Comparison of ENCODE assay signal across 25 mouse cellular contexts in genomic region chr4:144917101-144917500, GRCm38 (mm10). TPM values are rescaled to one million over a fixed set of nuclear protein-coding genes. Genes with fewer than 3 reads are reported as not detected.
DNase-seq lines count a peak whose midpoint lies in the region; ATAC-seq and TF ChIP-seq lines count a peak whose summit lies in the region.
"Had no signal": no experiment of that assay in that cellular context is flagged by ENCODE, and none has a peak within 500 bp of the region (broad histone marks: within the 10 kb centered on the region; RNA-seq: fewer than 3 reads in every experiment).

No protein-coding gene starts in this region.

- no peak for TF ChIP-seq EP300 in liver, embryonic 14.5 days (IDR thresholded peaks at IDR 0.05; ENCODE audit: low read depth)

- no peak overlapping the region for H3K4me2 ChIP-seq in liver, embryonic 14.5 days (ENCODE audit: low read depth)
- no peak overlapping the region for H3K4me2 ChIP-seq in liver, embryonic 12.5 days
- H3K4me2 ChIP-seq: forebrain, embryonic 13.5 days; heart, embryonic 15.5 days; liver, embryonic 15.5 days; midbrain, embryonic 12.5 days; neural tube, embryonic 13.5 days had no signal

- H3K36me3 ChIP-seq in liver, embryonic 14.5 days (replicated peaks; ENCODE audit: control insufficient read depth, insufficient read depth, low read depth) = no peaks in the 10 kb centered on the region
- H3K36me3 ChIP-seq in liver, embryonic 12.5 days = peaks cover 35% of the 10 kb centered on the region
- H3K36me3 ChIP-seq: midbrain, embryonic 12.5 days had no signal

- ATAC-seq in liver, embryonic 14.5 days (ENCODE audit: insufficient read depth) = no peak
- no peak for ATAC-seq in liver, embryonic 12.5 days
- ATAC-seq: CD4-positive, CD25-positive, alpha-beta regulatory T cell, adult 4 months; forebrain, embryonic 13.5 days had no signal

- DNase-seq in embryo, embryonic 11 days = peak; percentile 19
- no peak for DNase-seq in embryo, embryonic 10.5 days (ENCODE audit: low spot score)
- DNase-seq in liver, embryonic 14.5 days (ENCODE audit: low read depth in 3 of 3, low spot score in 3 of 3) = no peak
- DNase-seq in thymus, postnatal 14 days = peak; percentile 16
- DNase-seq in thymus, postnatal 0 days (ENCODE audit: low spot score) = no peak
- DNase-seq in frontal cortex, postnatal 36 days (ENCODE audit: low spot score in 2 of 2) = no peak
- no peak for DNase-seq in Muller cell, postnatal 12 days (ENCODE audit: inconsistent ontology term)
- DNase-seq: adrenal gland, postnatal 14 days; cerebellum, adult 18-20 months; cerebellum, postnatal 25 days; gastrocnemius, postnatal 10 days; heart, adult 2 months; kidney, postnatal 4 days; layer of hippocampus, adult 9-11 months; right cerebral cortex, adult 18-20 months had no signal

- H3K27me3 ChIP-seq in liver, embryonic 14.5 days (ENCODE audit: control insufficient read depth, insufficient read depth, low read length) = no peaks in the 10 kb centered on the region
- no peaks in the 10 kb centered on the region for H3K27me3 ChIP-seq in liver, embryonic 12.5 days (replicated peaks)
- H3K27me3 ChIP-seq: forebrain, embryonic 13.5 days; heart, embryonic 15.5 days; liver, embryonic 15.5 days; midbrain, embryonic 12.5 days; neural tube, embryonic 13.5 days had no signal

- 51% methylated on average over 4 of the region's 4 CpGs for WGBS in liver, embryonic 14.5 days (ENCODE audit: insufficient replicate concordance)
- 54% methylated on average over 4 of the region's 4 CpGs for WGBS in liver, embryonic 12.5 days (ENCODE audit: insufficient replicate concordance)

- TF ChIP-seq CTCF in liver, embryonic 14.5 days (IDR thresholded peaks at IDR 0.05; ENCODE audit: low read depth) = peak; percentile 34; the same call in 1 of the 2 replicates

- H3K27ac ChIP-seq in liver, embryonic 14.5 days = no peak overlapping the region
- no peak overlapping the region for H3K27ac ChIP-seq in liver, embryonic 12.5 days
- H3K27ac ChIP-seq: forebrain, embryonic 13.5 days; heart, adult 2 months; heart, embryonic 15.5 days; left cerebral cortex, adult 2 months; limb, embryonic 10.5 days; liver, embryonic 15.5 days; midbrain, embryonic 12.5 days; neural tube, embryonic 13.5 days had no signal

- no peaks in the 10 kb centered on the region for H3K9me3 ChIP-seq in liver, embryonic 14.5 days (ENCODE audit: control insufficient read depth, low read length)
- no peaks in the 10 kb centered on the region for H3K9me3 ChIP-seq in liver, embryonic 12.5 days (replicated peaks)
- H3K9me3 ChIP-seq: forebrain, embryonic 13.5 days; heart, embryonic 15.5 days; limb, embryonic 10.5 days; liver, embryonic 15.5 days; midbrain, embryonic 12.5 days; neural tube, embryonic 13.5 days had no signal

- H3K4me1 ChIP-seq in liver, embryonic 14.5 days (replicated peaks; ENCODE audit: control insufficient read depth in 2 of 2, insufficient read depth in 2 of 2, low read length in 1 of 2) = peaks cover 0 to 7% of the 10 kb centered on the region in 2 experiments; a peak in 2 of 4 replicates
- H3K4me1 ChIP-seq in liver, embryonic 12.5 days = peaks cover 9% of the 10 kb centered on the region
- H3K4me1 ChIP-seq: forebrain, embryonic 13.5 days; heart, embryonic 15.5 days; limb, embryonic 10.5 days; midbrain, embryonic 12.5 days; neural tube, embryonic 13.5 days had no signal

- H3K9ac ChIP-seq in liver, embryonic 14.5 days (replicated peaks) = no peak overlapping the region
- no peak overlapping the region for H3K9ac ChIP-seq in liver, embryonic 12.5 days
- H3K9ac ChIP-seq: forebrain, embryonic 13.5 days; heart, embryonic 15.5 days; liver, embryonic 15.5 days; midbrain, embryonic 12.5 days; neural tube, embryonic 13.5 days had no signal

- no peak overlapping the region for H3K4me3 ChIP-seq in liver, embryonic 14.5 days (ENCODE audit: insufficient read depth in 1 of 2, low read depth in 2 of 2, low read length in 2 of 2)
- no peak overlapping the region for H3K4me3 ChIP-seq in liver, embryonic 12.5 days
- H3K4me3 ChIP-seq: erythroblast, embryonic 14.5 days; forebrain, embryonic 13.5 days; heart, adult 2 months; heart, embryonic 15.5 days; left cerebral cortex, adult 2 months; limb, embryonic 10.5 days; liver, embryonic 15.5 days; midbrain, embryonic 12.5 days; neural tube, embryonic 13.5 days had no signal

RNA-seq across cellular contexts. Expression of gene Dhrs3, which starts 24.5 kb away (rescaled TPM):
- polyA plus RNA-seq in liver, embryonic 14.5 days (2012; rRNA removed) = 12.5 and 15.8 TPM in 2 replicates
- 21.3 and 23.9 TPM in 2 replicates for polyA plus RNA-seq in liver, embryonic 14.5 days (2014; fragmentation: Nextera tagmentation; extraction: Ambion mirVana)
- polyA plus RNA-seq in liver, embryonic 12.5 days (2016; fragmentation: Nextera tagmentation; extraction: Ambion mirVana) = 33.9 and 34.9 TPM in 2 replicates
- 129 and 131 TPM in 2 replicates for polyA plus RNA-seq in thymus, postnatal 0 days (2015; fragmentation: Nextera tagmentation; extraction: Ambion mirVana)

Comparison
In these comparisons a context has a peak if more than half of its experiments do, and no peak if none do; other contexts are left out.
1. DNase-seq: peak in embryo, embryonic 11 days (single experiment) and thymus, postnatal 14 days (single experiment); none in embryo, embryonic 10.5 days (single experiment), liver, embryonic 14.5 days (0 of 3), thymus, postnatal 0 days (single experiment), frontal cortex, postnatal 36 days (0 of 2) and Muller cell, postnatal 12 days (single experiment).